Mouse (Mus musculus) forebrain, postnatal 0 days (tissue): Measurements from ENCODE around the gene Tuba1b. TPM values are rescaled to one million over a fixed set of nuclear protein-coding genes. Genes with fewer than 3 reads are reported as not detected.

ENCODE experiments used
- ATAC-seq: fragments of 200-750 bp; cut with Nextera tagmentation; 2 replicates; pipeline ENCODE4 v1.8.0; 2017; ENCODE audit warnings: mild to moderate bottlenecking, moderate library complexity
- DNase-seq: peaks from one replicate; pipeline ENCODE4 v3.0.0-alpha.2; 2015
- H3K27ac ChIP-seq: fragments of 300-500 bp; sonication (generic); 2 replicates; pipeline ENCODE4 v1.5.1; 2014; ENCODE audit warnings: low read depth, mild to moderate bottlenecking, antibody characterized with exemption, low read length, moderate library complexity, mixed read lengths
- H3K27me3 ChIP-seq: fragments of 300-500 bp; sonication (generic); 2 replicates; pipeline ENCODE4 v1.6.1; 2014; ENCODE audit warnings: mild to moderate bottlenecking, low read length, mixed read lengths; ENCODE audit not compliant: insufficient read depth
- H3K36me3 ChIP-seq: fragments of 300-500 bp; sonication (generic); 2 replicates; pipeline ENCODE4 v1.6.1; 2014; ENCODE audit warnings: mild to moderate bottlenecking, moderate library complexity; ENCODE audit not compliant: insufficient read depth
- H3K4me1 ChIP-seq: fragments of 300-500 bp; sonication (generic); 2 replicates; pipeline ENCODE4 v1.6.1; 2014; ENCODE audit warnings: antibody characterized with exemption; ENCODE audit not compliant: insufficient read depth
- H3K4me2 ChIP-seq: fragments of 300-500 bp; sonication (generic); 2 replicates; pipeline ENCODE4 v1.6.1; 2014; ENCODE audit warnings: low read depth, mild to moderate bottlenecking, moderate library complexity
- H3K4me3 ChIP-seq: fragments of 300-500 bp; sonication (generic); 2 replicates; pipeline ENCODE4 v1.5.1; 2014; ENCODE audit warnings: low read depth, low read length, mixed read lengths
- H3K9ac ChIP-seq: fragments of 300-500 bp; sonication (generic); 2 replicates; pipeline ENCODE4 v1.6.1; 2014; ENCODE audit warnings: mild to moderate bottlenecking
- H3K9me3 ChIP-seq: fragments of 300-500 bp; sonication (generic); 2 replicates; pipeline ENCODE4 v1.6.1; 2016; ENCODE audit warnings: low read length
- CTCF ChIP-seq: sonication (generic); IDR thresholded peaks from 2 replicates; pipeline ENCODE4 v1.5.1; 2016; ENCODE audit warnings: antibody characterized with exemption, control low read depth, low read depth
- WGBS: fragments of 180-500 bp; shearing (Covaris S2); extraction: QIAGEN DNeasy Blood & Tissue Kit; methylation state at CpG from one replicate; pipeline ENCODE4 v1.1.7; 2014; 5-methylcytosine and 5-hydroxymethylcytosine counted together
- polyA plus RNA-seq: library from polyadenylated mRNA; unstranded; fragments of >200 nt; fragmentation: Nextera tagmentation; extraction: Ambion mirVana; gene quantifications from 2 replicates; pipeline ENCODE4 v1.2.1, GENCODE M21; 2015
- total RNA-seq: library from RNA; depleted of rRNA; stranded (reverse); fragments of >200 nt; gene quantifications from 2 replicates; pipeline ENCODE4 v1.2.3, GENCODE M21; 2014

The Tuba1b gene
- total and polyA plus RNA-seq, 2 experiments from 2014 or later: 1,265 to 1,958 TPM

- Histone ChIP-seq H3K9ac (peak overlapping the region; percentile 40), H3K27ac (no peak overlapping the region), H3K27me3 (peaks cover 69% of the 10 kb centered on the region), H3K9me3 (no peaks in the 10 kb centered on the region), H3K4me2 (peak overlapping the region; percentile 94), H3K4me1 (0 out of 2 replicates have a peak, but pooled peaks cover 3% of the 10 kb centered on the region), H3K4me3 (peak overlapping the region; percentile 50), H3K36me3 (no peaks in the 10 kb centered on the region)
- 5% methylated on average over 38 of the region's 38 CpGs for WGBS
- DNase-seq (peak; percentile 39), ATAC-seq (no peak)
- TF ChIP-seq CTCF: no peak
Measured at GRCm38 (mm10) chr15:98894746-98895634, 39.4 kb downstream of the Tuba1b start.

GRCm38 (mm10) chr15:98893940-98894745 is 40.2 kb downstream of the Tuba1b start, which contains the start of gene Rhebl1:
Gene Rhebl1 (minus strand): TSS chr15:98894540.
- Histone ChIP-seq H3K27ac (no peak within 1 kb of the TSS), H3K4me1 (0 out of 2 replicates have a peak, but pooled peaks cover 3% of the 10 kb centered on the region), H3K4me2 (peak within 1 kb of the TSS; percentile 94), H3K36me3 (no peaks in the 10 kb centered on the region), H3K9ac (peak within 1 kb of the TSS; percentile 40), H3K9me3 (no peaks in the 10 kb centered on the region), H3K27me3 (peaks cover 66% of the 10 kb centered on the region), H3K4me3 (peak within 1 kb of the TSS; percentile 50)
- peak; percentile 50 for DNase-seq
- no peak for TF ChIP-seq CTCF
- under 1% methylated on average over 77 of the region's 77 CpGs for WGBS
- 0 out of 2 replicates have a peak, but pooled peaks have one; percentile 14 for ATAC-seq

- ATAC-seq (no peak), DNase-seq (no peak)
- no peak for TF ChIP-seq CTCF
- WGBS: 45% methylated on average over 4 of the region's 4 CpGs
- H3K36me3 ChIP-seq: no peaks in the 10 kb centered on the region
- 0 out of 2 replicates have a peak, but pooled peaks cover 3% of the 10 kb centered on the region for H3K4me1 ChIP-seq
- H3K27me3 ChIP-seq: peaks cover 55% of the 10 kb centered on the region
- H3K4me2 ChIP-seq: no peak overlapping the region
- H3K27ac ChIP-seq: no peak overlapping the region
- no peaks in the 10 kb centered on the region for H3K9me3 ChIP-seq
- H3K9ac ChIP-seq: no peak overlapping the region
- H3K4me3 ChIP-seq: no peak overlapping the region
Measured at GRCm38 (mm10) chr15:98893036-98893435, 41.3 kb downstream of the Tuba1b start.

- Histone ChIP-seq H3K36me3 (no peaks in the 10 kb centered on the region), H3K4me2 (no peak overlapping the region), H3K4me3 (no peak overlapping the region), H3K4me1 (0 out of 2 replicates have a peak, but pooled peaks cover 3% of the 10 kb centered on the region), H3K27me3 (peaks cover 46% of the 10 kb centered on the region), H3K9ac (no peak overlapping the region), H3K27ac (no peak overlapping the region), H3K9me3 (no peaks in the 10 kb centered on the region)
- peak; percentile 92 for ATAC-seq
- WGBS: 47% methylated on average over 6 of the region's 6 CpGs
- DNase-seq: peak; percentile 85
- peak; percentile 96 for TF ChIP-seq CTCF
Measured at GRCm38 (mm10) chr15:98891907-98892606, 42.3 kb downstream of the Tuba1b start.

GRCm38 (mm10) chr15:98891198-98891742 is 43.1 kb downstream of the Tuba1b start:
- Histone ChIP-seq H3K27ac (no peak overlapping the region), H3K27me3 (peaks cover 38% of the 10 kb centered on the region), H3K9me3 (no peaks in the 10 kb centered on the region), H3K4me1 (0 out of 2 replicates have a peak, but pooled peaks cover 3% of the 10 kb centered on the region), H3K36me3 (no peaks in the 10 kb centered on the region), H3K9ac (no peak overlapping the region), H3K4me2 (peak overlapping the region; percentile 21; the same call in 1 of the 2 replicates), H3K4me3 (no peak overlapping the region)
- TF ChIP-seq CTCF: no peak
- 10% methylated on average over 19 of the region's 19 CpGs for WGBS
- ATAC-seq: no peak
- DNase-seq: no peak

- Histone ChIP-seq H3K4me3 (no peak overlapping the region), H3K4me1 (no peaks in the 10 kb centered on the region), H3K27ac (no peak overlapping the region), H3K4me2 (no peak overlapping the region), H3K27me3 (0 out of 2 replicates have a peak, but pooled peaks cover 8% of the 10 kb centered on the region), H3K36me3 (no peaks in the 10 kb centered on the region), H3K9me3 (no peaks in the 10 kb centered on the region), H3K9ac (no peak overlapping the region)
- DNase-seq: no peak
- no peak for ATAC-seq
- WGBS: 71% methylated on average over 7 of the region's 7 CpGs
- TF ChIP-seq CTCF: no peak
Measured at GRCm38 (mm10) chr15:98887526-98887925, 46.8 kb downstream of the Tuba1b start.
